Comparison of ENCODE assay signal across 8 mouse cellular contexts in genomic region chr10:88356983-88357559, GRCm38 (mm10). TPM values are rescaled to one million over a fixed set of nuclear protein-coding genes. Genes with fewer than 3 reads are reported as not detected.
A peak's percentile ranks its signal among the peaks of the same experiment; 100 is the strongest.
DNase-seq lines count a peak whose midpoint lies in the region; ATAC-seq and TF ChIP-seq lines count a peak whose summit lies in the region.

No protein-coding gene starts in this region.

- H3K27ac ChIP-seq in cortical plate, adult 2 months (ENCODE audit: insufficient read depth, low read length): no peak overlapping the region
- no peak overlapping the region for H3K27ac ChIP-seq in intestine, postnatal 0 days (ENCODE audit: low read depth, low read length)
- no peak overlapping the region for H3K27ac ChIP-seq in limb, embryonic 11.5 days (replicated peaks; ENCODE audit: low read depth, low read length)
- H3K27ac ChIP-seq in midbrain, embryonic 12.5 days (replicated peaks): no peak overlapping the region

- H3K9me3 ChIP-seq in intestine, postnatal 0 days (ENCODE audit: control insufficient read depth): no peaks in the 10 kb centered on the region
- no peaks in the 10 kb centered on the region for H3K9me3 ChIP-seq in limb, embryonic 11.5 days (ENCODE audit: control insufficient read depth, low read length)
- H3K9me3 ChIP-seq in midbrain, embryonic 12.5 days: 0 out of 2 replicates have a peak, but pooled peaks cover 4% of the 10 kb centered on the region

- CTCF ChIA-PET in Patski (lab: Charles Lee): interaction anchor here (1.1 to 1.8 kb wide), 3 partner anchors 22 to 778 kb away, joined by 3 to 5 read pairs (median 4); partner anchors contain the start of genes Dram1 and Gnptab

- no peaks in the 10 kb centered on the region for H3K27me3 ChIP-seq in Patski
- H3K27me3 ChIP-seq in intestine, postnatal 0 days (replicated peaks; ENCODE audit: control insufficient read depth, insufficient read depth, low read length): no peaks in the 10 kb centered on the region
- peaks cover 12% of the 10 kb centered on the region for H3K27me3 ChIP-seq in limb, embryonic 11.5 days (ENCODE audit: control insufficient read depth, insufficient read depth, low read length)
- H3K27me3 ChIP-seq in midbrain, embryonic 12.5 days: peaks cover 32% of the 10 kb centered on the region

- no peaks in the 10 kb centered on the region for H3K36me3 ChIP-seq in intestine, postnatal 0 days (ENCODE audit: control insufficient read depth, insufficient read depth)
- no peaks in the 10 kb centered on the region for H3K36me3 ChIP-seq in limb, embryonic 11.5 days (ENCODE audit: control insufficient read depth, insufficient read depth, low read length)
- H3K36me3 ChIP-seq in midbrain, embryonic 12.5 days: no peaks in the 10 kb centered on the region

- H3K4me1 ChIP-seq in cortical plate, adult 2 months (ENCODE audit: control insufficient read depth, insufficient read depth, low read length): no peaks in the 10 kb centered on the region
- 0 out of 2 replicates have a peak, but pooled peaks cover 3% of the 10 kb centered on the region for H3K4me1 ChIP-seq in intestine, postnatal 0 days (replicated peaks; ENCODE audit: control insufficient read depth, insufficient read depth, low read length)
- H3K4me1 ChIP-seq in limb, embryonic 11.5 days (ENCODE audit: control insufficient read depth, insufficient read depth, low read length): no peaks in the 10 kb centered on the region
- H3K4me1 ChIP-seq in midbrain, embryonic 12.5 days: no peaks in the 10 kb centered on the region

- TF ChIP-seq CTCF in Patski (IDR thresholded peaks at IDR 0.05): no peak
- no peak for TF ChIP-seq CTCF in cortical plate, adult 2 months (IDR thresholded peaks at IDR 0.05; ENCODE audit: extremely low read depth, insufficient read depth, low read length)
- no peak for TF ChIP-seq CTCF in intestine, postnatal 0 days (IDR thresholded peaks at IDR 0.05; ENCODE audit: low read depth)

- POLR2A ChIA-PET in Patski (lab: Charles Lee): no interaction called here

- H3K9ac ChIP-seq in intestine, postnatal 0 days (ENCODE audit: low read depth, low read length): peak overlapping the region; percentile 61
- H3K9ac ChIP-seq in limb, embryonic 11.5 days (ENCODE audit: low read length): peak overlapping the region; percentile 51
- peak overlapping the region; percentile 64 for H3K9ac ChIP-seq in midbrain, embryonic 12.5 days (replicated peaks)

- peak; percentile 91 for ATAC-seq in Patski
- peak; percentile 82 for ATAC-seq in intestine, postnatal 0 days
- peak; percentile 41 for ATAC-seq in limb, embryonic 11.5 days (ENCODE audit: insufficient number of reproducible peaks, low FRiP score, low TSS enrichment, low read depth)
- peak; percentile 74 for ATAC-seq in midbrain, embryonic 12.5 days (ENCODE audit: low FRiP score, low read depth)

- H3K4me3 ChIP-seq in cortical plate, adult 2 months (ENCODE audit: insufficient read depth, low read length): peak overlapping the region; percentile 51
- peak overlapping the region; percentile 59 for H3K4me3 ChIP-seq in intestine, postnatal 0 days (ENCODE audit: low read depth, low read length)
- peak overlapping the region; percentile 53 for H3K4me3 ChIP-seq in limb, embryonic 11.5 days (ENCODE audit: low read depth, low read length)
- peak overlapping the region; percentile 54 for H3K4me3 ChIP-seq in midbrain, embryonic 12.5 days

- in situ Hi-C loops in Patski (cut with MboI; ENCODE audit: low pct_unique_long_range_greater_than_20kb): loop anchor here (25.0 kb wide), 1 partner anchor 630 kb away; no protein-coding TSS in a partner anchor

- H3K4me2 ChIP-seq in intestine, postnatal 0 days (replicated peaks; ENCODE audit: low read depth): peak overlapping the region; percentile 85
- H3K4me2 ChIP-seq in limb, embryonic 11.5 days (ENCODE audit: low read depth, severe bottlenecking): peak overlapping the region; percentile 75
- H3K4me2 ChIP-seq in midbrain, embryonic 12.5 days (replicated peaks): peak overlapping the region; percentile 81

- 3% methylated on average over 33 of the region's 47 CpGs for WGBS in intestine, postnatal 0 days
- 2% methylated on average over 44 of the region's 47 CpGs for WGBS in limb, embryonic 11.5 days
- WGBS in midbrain, embryonic 12.5 days: 3% methylated on average over 37 of the region's 47 CpGs

- no peak for TF ChIP-seq POLR2A in cortical plate, adult 2 months (IDR thresholded peaks at IDR 0.05; ENCODE audit: extremely low read depth, insufficient read depth, low read length)

- peak; percentile 10 for DNase-seq in Patski (ENCODE audit: low read depth, low spot score)
- peak; percentile 99 for DNase-seq in heart, adult 11 months
- peak; percentile 61 for DNase-seq in limb, embryonic 11.5 days (ENCODE audit: low spot score)
- peak; percentile 61 for DNase-seq in skeletal muscle tissue, adult 2 months (ENCODE audit: low read depth, low spot score)
- DNase-seq in c-Kit-positive CD71-positive TER-119-positive erythroid progenitor cells, embryonic 14.5 days (ENCODE audit: low spot score): no peak

RNA-seq across cellular contexts. Expression of gene Dram1, which starts 21.8 kb away (rescaled TPM):
- 2.7 TPM for polyA plus RNA-seq in Patski (2021)
- 1.6 and 2.0 TPM in 2 replicates for polyA plus RNA-seq in cortical plate, adult 2 months (2012; rRNA removed)
- polyA plus RNA-seq in intestine, postnatal 0 days (2015; fragmentation: Nextera tagmentation; extraction: Ambion mirVana): 2.0 and 2.1 TPM in 2 replicates
- polyA plus RNA-seq in limb, embryonic 11.5 days (2014; fragmentation: Nextera tagmentation; extraction: Ambion mirVana): 0.41 and 0.48 TPM in 2 replicates
- 0.80 and 0.84 TPM in 2 replicates for polyA plus RNA-seq in midbrain, embryonic 12.5 days (2016; fragmentation: Nextera tagmentation; extraction: Ambion mirVana)

RNA-seq across cellular contexts. Expression of gene Gnptab, which starts 21.9 kb away (rescaled TPM):
- polyA plus RNA-seq in Patski (2021): 26.3 TPM
- 41.1 and 43.3 TPM in 2 replicates for polyA plus RNA-seq in cortical plate, adult 2 months (2012; rRNA removed)
- polyA plus RNA-seq in intestine, postnatal 0 days (2015; fragmentation: Nextera tagmentation; extraction: Ambion mirVana): 6.2 and 6.7 TPM in 2 replicates
- 7.4 and 7.5 TPM in 2 replicates for polyA plus RNA-seq in limb, embryonic 11.5 days (2014; fragmentation: Nextera tagmentation; extraction: Ambion mirVana)
- polyA plus RNA-seq in midbrain, embryonic 12.5 days (2016; fragmentation: Nextera tagmentation; extraction: Ambion mirVana): 12.2 and 13.5 TPM in 2 replicates

Comparison
In these comparisons a context has a peak if more than half of its experiments do, and no peak if none do; other contexts are left out.
1. ATAC-seq: peak in every context shown above with its lines; median percentile 91 in Patski; 82 in intestine, postnatal 0 days; 74 in midbrain, embryonic 12.5 days; 41 in limb, embryonic 11.5 days.